Mouse (Mus musculus): ENCODE data around the gene Ptcd1. TPM values are rescaled to one million over a fixed set of nuclear protein-coding genes. Genes with fewer than 3 reads are reported as not detected.
"Not testable (repeated sequence)": the region's sequence is repeated elsewhere in the genome, so short reads cannot be mapped to it uniquely, and the experiment has no call there.

Ptcd1 gene
- 13.7 and 13.9 TPM in 2 replicates for polyA plus RNA-seq (2015; fragmentation: Nextera tagmentation; extraction: Ambion mirVana)

DNA sequence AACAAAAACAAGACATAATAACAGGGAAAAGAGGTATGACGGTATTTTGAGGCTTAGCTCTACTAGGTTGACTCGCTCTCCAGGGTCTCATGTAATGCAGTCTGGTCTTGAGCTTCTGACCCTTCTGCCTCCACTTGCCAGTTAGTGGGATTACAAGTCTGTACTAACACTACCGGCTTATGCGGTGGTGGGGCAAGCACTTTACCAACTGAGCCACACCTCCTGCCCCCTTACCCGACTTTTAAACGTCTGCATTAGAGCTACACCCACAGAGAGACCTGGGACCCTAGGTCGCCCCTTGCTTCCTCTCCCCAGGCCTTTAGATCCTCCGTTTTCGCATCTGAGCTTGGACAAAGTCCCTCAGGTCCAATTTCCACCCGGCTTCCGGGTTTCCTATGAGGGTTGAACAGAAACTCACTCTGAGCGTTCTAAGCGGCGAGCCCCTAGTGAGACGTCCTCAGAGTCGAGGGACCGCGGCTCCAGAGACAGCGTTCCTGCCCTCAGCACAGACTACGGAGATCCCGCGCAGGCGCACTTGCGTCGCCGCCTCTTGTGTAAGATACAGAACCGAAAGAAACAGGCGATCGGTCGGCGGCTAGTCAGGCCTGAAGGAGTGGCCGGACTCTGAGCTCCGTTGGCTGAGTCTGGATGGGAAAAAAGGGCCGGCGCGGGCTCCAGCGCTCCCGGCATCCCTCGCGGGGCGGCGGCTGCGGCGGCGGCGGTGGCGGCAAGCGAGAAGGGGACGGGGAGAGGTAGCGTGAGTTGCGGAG, at the start of gene Ptcd1, which contains the start of gene Cpsf4:
Ptcd1 (minus strand) TSS at position 573 of the 770 bp plus-strand sequence.
Cpsf4 (plus strand) TSS at position 678 of the 770 bp plus-strand sequence.
- Histone ChIP-seq H3K36me3 (0 out of 2 replicates have a peak, but pooled peaks cover 14% of the 10 kb centered on the region), H3K27me3 (replicated peaks) (no peaks in the 10 kb centered on the region), H3K27ac (peak within 1 kb of the TSS; percentile 87), H3K4me1 (peaks cover 14% of the 10 kb centered on the region; the same call in 1 of the 2 replicates), H3K4me3 (replicated peaks) (peak within 1 kb of the TSS; percentile 95), H3K9ac (peak within 1 kb of the TSS; percentile 84), H3K9me3 (no peaks in the 10 kb centered on the region), H3K4me2 (peak within 1 kb of the TSS; percentile 80)
- under 1% methylated on average over 46 of the region's 51 CpGs for WGBS
- ATAC-seq (ENCODE audit: insufficient read depth, low FRiP score, low read depth): peak; percentile 95

- no peaks in the 10 kb centered on the region for H3K27me3 ChIP-seq (replicated peaks)
- peaks cover 26% of the 10 kb centered on the region for H3K36me3 ChIP-seq
- H3K9ac ChIP-seq: no peak overlapping the region
- no peaks in the 10 kb centered on the region for H3K4me1 ChIP-seq
- no peak overlapping the region for H3K27ac ChIP-seq
- ATAC-seq (ENCODE audit: insufficient read depth, low FRiP score, low read depth): no peak
- no peak overlapping the region for H3K4me2 ChIP-seq
- H3K4me3 ChIP-seq (replicated peaks): no peak overlapping the region
- no peaks in the 10 kb centered on the region for H3K9me3 ChIP-seq
- 63% methylated on average over 4 of the region's 4 CpGs for WGBS
Observed at GRCm38 (mm10) chr5:145214679-145215078, 47.8 kb upstream of the Ptcd1 start.

DNA sequence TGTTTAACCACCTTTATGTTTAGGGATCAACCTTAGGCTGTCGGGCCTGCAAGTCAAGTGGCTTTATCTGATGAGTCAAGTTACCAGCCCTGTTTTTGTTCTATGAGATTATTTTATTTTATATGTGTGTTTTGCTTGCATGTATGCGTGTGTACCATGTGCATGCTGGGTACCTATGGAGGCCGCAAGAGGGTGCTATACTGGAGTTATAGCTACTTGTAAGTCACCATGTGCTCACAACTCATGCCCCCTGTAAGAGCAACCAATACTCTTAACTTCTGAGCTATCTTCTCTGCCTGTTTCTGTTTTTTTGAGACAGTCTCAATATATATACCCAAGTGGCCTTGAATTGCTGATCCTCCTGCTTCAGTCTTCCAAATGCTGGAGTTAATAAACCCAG, 46.6 kb upstream of the Ptcd1 start:
- no peak overlapping the region for H3K4me3 ChIP-seq (replicated peaks)
- H3K36me3 ChIP-seq: peaks cover 22% of the 10 kb centered on the region
- no peak for ATAC-seq (ENCODE audit: insufficient read depth, low FRiP score, low read depth)
- H3K4me2 ChIP-seq: no peak overlapping the region
- 95% methylated on average over 3 of the region's 3 CpGs for WGBS
- H3K27ac ChIP-seq: no peak overlapping the region
- H3K4me1 ChIP-seq: no peaks in the 10 kb centered on the region
- no peak overlapping the region for H3K9ac ChIP-seq
- no peaks in the 10 kb centered on the region for H3K27me3 ChIP-seq (replicated peaks)
- H3K9me3 ChIP-seq: no peaks in the 10 kb centered on the region

DNA sequence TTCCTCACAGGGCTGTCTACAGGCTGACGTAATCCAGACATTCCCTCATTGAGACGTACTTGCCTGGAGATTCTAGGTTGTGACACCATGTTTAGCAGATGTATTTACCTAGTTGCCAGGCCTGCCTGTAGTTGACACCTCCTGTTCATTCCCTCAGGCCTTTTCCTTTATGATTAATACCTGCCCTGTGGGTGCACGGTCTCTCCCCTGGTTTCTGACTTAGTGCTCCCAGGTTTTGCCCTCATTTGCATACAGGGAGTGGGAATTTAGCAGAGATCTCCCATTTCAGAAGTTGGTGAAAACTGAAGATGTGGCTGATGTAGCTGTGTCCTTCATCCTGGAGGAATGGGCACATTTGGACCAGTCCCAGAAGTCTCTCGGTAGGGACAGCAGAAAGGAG, 45.3 kb upstream of the Ptcd1 start:
- WGBS: 87% methylated on average over 4 of the region's 4 CpGs
- no peak overlapping the region for H3K4me3 ChIP-seq (replicated peaks)
- no peak for ATAC-seq (ENCODE audit: insufficient read depth, low FRiP score, low read depth)

GRCm38 (mm10) chr5:145211340-145211739, 44.4 kb upstream of the Ptcd1 start:
- Histone ChIP-seq H3K27me3 (replicated peaks) (no peaks in the 10 kb centered on the region), H3K9me3 (no peaks in the 10 kb centered on the region), H3K9ac (no peak overlapping the region), H3K4me1 (no peaks in the 10 kb centered on the region), H3K36me3 (peaks cover 25% of the 10 kb centered on the region; the same call in 1 of the 2 replicates), H3K27ac (no peak overlapping the region), H3K4me3 (replicated peaks) (no peak overlapping the region), H3K4me2 (no peak overlapping the region)
- 95% methylated on average over 4 of the region's 4 CpGs for WGBS
- no peak for ATAC-seq (ENCODE audit: insufficient read depth, low FRiP score, low read depth)

More for the DNA sequence above, 45.3 kb upstream of the Ptcd1 start:
- no peak overlapping the region for H3K4me2 ChIP-seq
- peaks cover 25% of the 10 kb centered on the region; the same call in 1 of the 2 replicates for H3K36me3 ChIP-seq
- no peaks in the 10 kb centered on the region for H3K9me3 ChIP-seq
- no peaks in the 10 kb centered on the region for H3K27me3 ChIP-seq (replicated peaks)
- no peaks in the 10 kb centered on the region for H3K4me1 ChIP-seq
- no peak overlapping the region for H3K27ac ChIP-seq
- no peak overlapping the region for H3K9ac ChIP-seq

GRCm38 (mm10) chr5:145208391-145208790, 41.5 kb upstream of the Ptcd1 start:
- H3K4me1 ChIP-seq; H3K27me3 ChIP-seq (replicated peaks); ATAC-seq (ENCODE audit: insufficient read depth, low FRiP score, low read depth); H3K9ac ChIP-seq; H3K9me3 ChIP-seq; H3K4me2 ChIP-seq; H3K27ac ChIP-seq; H3K4me3 ChIP-seq (replicated peaks): not testable (repeated sequence)
- H3K36me3 ChIP-seq: 0 out of 2 replicates have a peak, but pooled peaks cover 19% of the 10 kb centered on the region
- 45% methylated on average over 11 of the region's 11 CpGs for WGBS

- H3K4me2 ChIP-seq: no peak overlapping the region
Observed at GRCm38 (mm10) chr5:145207954-145208353, 41.0 kb upstream of the Ptcd1 start.

DNA sequence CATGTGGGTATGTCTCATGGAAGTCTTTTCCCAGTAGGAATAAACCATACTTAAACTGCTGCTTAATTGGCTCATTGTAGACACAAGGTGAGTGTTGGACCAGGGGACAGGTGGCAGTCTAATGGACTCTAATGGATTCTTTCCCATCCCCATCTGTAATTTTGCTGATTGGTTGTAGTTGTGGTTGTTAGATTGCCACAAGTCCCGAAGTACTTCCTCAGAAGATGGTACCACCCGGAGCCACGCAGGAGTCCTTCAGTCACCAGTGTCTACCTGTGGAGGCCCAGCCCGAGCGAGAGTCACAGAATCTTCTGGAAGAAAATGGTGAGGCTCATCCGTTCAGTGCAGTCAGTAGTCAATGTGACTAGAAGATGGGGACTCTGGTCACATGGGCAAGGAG, 40.5 kb upstream of the Ptcd1 start:
- 97% methylated on average over 6 of the region's 6 CpGs for WGBS
- H3K9me3 ChIP-seq: no peaks in the 10 kb centered on the region
- no peak overlapping the region for H3K9ac ChIP-seq
- no peak overlapping the region for H3K4me3 ChIP-seq (replicated peaks)
- H3K27ac ChIP-seq: no peak overlapping the region
- no peak overlapping the region for H3K4me2 ChIP-seq
- 0 out of 2 replicates have a peak, but pooled peaks cover 12% of the 10 kb centered on the region for H3K36me3 ChIP-seq
- peaks cover 8% of the 10 kb centered on the region for H3K4me1 ChIP-seq
- H3K27me3 ChIP-seq (replicated peaks): no peaks in the 10 kb centered on the region
- no peak for ATAC-seq (ENCODE audit: insufficient read depth, low FRiP score, low read depth)

More at GRCm38 (mm10) chr5:145207954-145208353, 41.0 kb upstream of the Ptcd1 start:
- peaks cover 8% of the 10 kb centered on the region for H3K4me1 ChIP-seq
- H3K4me3 ChIP-seq (replicated peaks): no peak overlapping the region
- H3K9ac ChIP-seq: no peak overlapping the region
- 0 out of 2 replicates have a peak, but pooled peaks cover 15% of the 10 kb centered on the region for H3K36me3 ChIP-seq
- no peak for ATAC-seq (ENCODE audit: insufficient read depth, low FRiP score, low read depth)
- H3K27me3 ChIP-seq (replicated peaks): no peaks in the 10 kb centered on the region
- no peaks in the 10 kb centered on the region for H3K9me3 ChIP-seq
- no peak overlapping the region for H3K27ac ChIP-seq
- WGBS: 82% methylated on average over 6 of the region's 6 CpGs

DNA sequence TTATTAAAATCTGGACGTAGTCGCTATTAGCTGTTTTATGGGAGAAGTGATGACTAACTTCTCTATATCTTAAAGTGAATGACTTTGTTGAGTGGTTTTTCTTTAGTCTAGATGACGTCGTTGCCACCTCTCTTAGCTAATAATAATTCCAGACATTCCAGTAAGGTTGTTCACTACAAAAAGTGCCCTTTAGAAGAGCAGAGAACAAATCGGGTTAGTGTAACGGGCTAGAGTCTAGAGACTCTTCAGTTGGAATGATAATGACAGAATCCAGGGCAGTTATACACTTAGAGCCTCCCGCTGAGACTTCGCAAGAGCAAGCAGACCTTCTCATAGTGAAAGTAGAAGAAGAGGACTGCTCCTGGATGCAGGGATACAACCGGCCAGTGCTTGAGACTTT, 38.1 kb upstream of the Ptcd1 start:
- H3K4me2 ChIP-seq: peak overlapping the region; percentile 75
- no peak for ATAC-seq (ENCODE audit: insufficient read depth, low FRiP score, low read depth)
- 17% methylated on average over 9 of the region's 9 CpGs for WGBS
- peak overlapping the region; percentile 67 for H3K4me3 ChIP-seq (replicated peaks)
- no peak overlapping the region for H3K27ac ChIP-seq
- peak overlapping the region; percentile 60; the same call in 1 of the 2 replicates for H3K9ac ChIP-seq
- H3K27me3 ChIP-seq (replicated peaks): no peaks in the 10 kb centered on the region
- H3K4me1 ChIP-seq: peaks cover 17% of the 10 kb centered on the region
- no peaks in the 10 kb centered on the region for H3K9me3 ChIP-seq
- H3K36me3 ChIP-seq: 0 out of 2 replicates have a peak, but pooled peaks cover 6% of the 10 kb centered on the region

- Histone ChIP-seq H3K9ac (peak within 1 kb of the TSS; percentile 60), H3K4me2 (peak within 1 kb of the TSS; percentile 75), H3K27ac (peak within 1 kb of the TSS; percentile 93), H3K27me3 (replicated peaks) (no peaks in the 10 kb centered on the region), H3K4me1 (peaks cover 17% of the 10 kb centered on the region), H3K4me3 (replicated peaks) (peak within 1 kb of the TSS; percentile 67), H3K9me3 (no peaks in the 10 kb centered on the region), H3K36me3 (0 out of 2 replicates have a peak, but pooled peaks cover 6% of the 10 kb centered on the region)
- WGBS: under 1% methylated on average over 22 of the region's 22 CpGs
- peak; percentile 98 for ATAC-seq (ENCODE audit: insufficient read depth, low FRiP score, low read depth)
Observed at GRCm38 (mm10) chr5:145203936-145204691, 37.2 kb upstream of the Ptcd1 start, which contains the start of gene Zkscan5. Gene Zkscan5, plus strand, starts transcription at chr5:145204562.

DNA sequence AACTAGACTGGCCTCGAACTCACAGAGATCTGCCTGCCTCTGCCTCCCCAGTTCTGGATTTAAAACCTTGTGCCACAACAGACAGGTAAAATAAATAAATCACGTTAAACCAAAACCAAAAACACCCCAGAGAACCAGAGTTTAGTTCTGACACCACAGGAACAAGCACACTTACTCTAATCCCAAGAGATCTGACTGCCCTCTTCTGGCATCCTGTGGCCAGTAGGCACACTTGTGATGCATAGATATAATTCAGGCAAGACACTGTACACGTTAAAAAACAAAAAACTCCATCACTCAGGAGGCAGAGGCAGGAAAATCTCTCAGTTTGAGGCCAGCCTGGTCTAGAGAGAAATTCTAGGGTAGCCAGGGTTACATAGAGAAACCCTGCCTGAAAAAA, 35.5 kb upstream of the Ptcd1 start:
- Histone ChIP-seq H3K27me3 (replicated peaks) (no peaks in the 10 kb centered on the region), H3K4me3 (replicated peaks) (no peak overlapping the region), H3K4me1 (peaks cover 17% of the 10 kb centered on the region), H3K9me3 (no peaks in the 10 kb centered on the region), H3K27ac (no peak overlapping the region), H3K9ac (no peak overlapping the region), H3K36me3 (0 out of 2 replicates have a peak, but pooled peaks cover 1% of the 10 kb centered on the region), H3K4me2 (no peak overlapping the region)
- ATAC-seq (ENCODE audit: insufficient read depth, low FRiP score, low read depth): no peak
- WGBS: 54% methylated on average over 3 of the region's 3 CpGs

Measured in stomach, embryonic 15.5 days (tissue).